Mouse (Mus musculus): ENCODE measurements around the gene Dusp27.

DNA sequence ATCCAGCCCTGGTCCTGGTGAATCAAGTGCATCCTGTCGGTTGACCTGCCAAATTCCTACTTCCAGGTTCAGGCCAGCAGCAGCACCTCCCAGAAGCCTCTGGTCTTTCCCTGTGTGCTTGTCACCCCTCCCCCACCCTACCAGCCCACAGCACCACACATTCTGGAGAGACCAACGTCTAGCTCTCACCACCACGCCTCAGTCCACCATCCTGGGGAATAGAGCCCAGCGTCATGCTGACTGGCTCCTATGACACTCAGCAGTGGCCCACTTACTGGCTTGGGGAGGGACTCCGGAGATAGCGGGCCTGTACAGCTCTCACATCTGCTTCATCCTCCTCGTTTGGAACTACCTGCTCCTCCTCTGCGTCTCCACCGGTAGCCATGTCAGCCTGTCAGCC lies 927 bp downstream of the Dusp27 start:
- TF ChIP-seq TAL1 (IDR thresholded peaks at IDR 0.05; ENCODE audit: low read length) = no peak
- no peak for TF ChIP-seq GATA1 (IDR thresholded peaks at IDR 0.05; ENCODE audit: low read length)
